8 mouse cellular contexts compared by ENCODE assay signal in the genomic region with DNA sequence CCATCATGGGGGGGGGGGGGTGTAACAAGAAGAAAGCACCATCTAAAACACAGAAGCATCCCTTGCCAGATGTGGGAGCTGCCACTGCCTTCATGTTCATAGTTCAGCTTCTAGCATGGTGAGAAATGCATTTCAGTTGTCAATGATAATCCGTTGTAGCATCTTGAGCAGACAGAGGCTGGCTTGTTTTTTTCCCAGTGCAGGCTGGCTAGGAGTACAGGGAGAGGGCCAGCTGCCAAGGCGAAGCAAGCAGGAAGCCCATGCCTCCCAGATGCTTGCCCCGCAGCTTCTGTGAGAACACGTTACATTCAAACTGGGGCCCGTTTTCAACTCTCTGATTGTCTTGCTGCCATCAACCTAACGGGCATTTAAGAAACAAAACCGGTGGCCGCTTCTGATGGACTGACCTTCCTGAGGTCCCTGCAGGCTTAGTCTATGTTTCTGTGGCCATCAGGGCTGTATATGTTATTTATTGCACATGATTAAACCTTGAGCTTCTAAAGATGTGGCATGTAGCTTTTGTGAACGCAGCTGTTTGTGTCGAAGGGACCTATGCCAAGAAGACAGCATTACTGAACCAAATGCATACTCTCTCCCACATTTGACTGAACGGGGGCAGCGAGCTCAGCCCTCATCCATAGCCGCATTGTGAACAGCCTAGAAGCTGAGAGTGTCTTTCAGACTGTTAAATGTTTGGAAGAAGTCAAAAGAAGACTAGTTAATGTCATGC. TPM values are rescaled to one million over a fixed set of nuclear protein-coding genes. Genes with fewer than 3 reads are reported as not detected.
DNase-seq lines count a peak whose midpoint lies in the region.

No protein-coding gene starts in this region.

- peak; percentile 75 to 80 for DNase-seq in cerebellum, postnatal 14 days
- no peak for DNase-seq in cerebellum, adult 11 months
- DNase-seq in right cerebral cortex, postnatal 10 days (ENCODE audit: low spot score in 2 of 2), result peak; percentile 76 to 78
- no peak for DNase-seq in right cerebral cortex, postnatal 36 days (ENCODE audit: low spot score in 2 of 2)
- DNase-seq in left cerebral cortex, postnatal 25 days (ENCODE audit: low spot score in 2 of 2), result peak; percentile 10 to 42
- DNase-seq in right cerebral cortex, postnatal 4 days, result peak; percentile 55
- DNase-seq in embryo, embryonic 10 days (ENCODE audit: low spot score), result no peak
- no peak for DNase-seq in heart, adult 8-10 months (ENCODE audit: low spot score)

- intact Hi-C loops in left cerebral cortex, postnatal 25 days (cut with DNase I), result no loop called here

RNA-seq across cellular contexts. Expression of a gene that starts 53.9 kb away (rescaled TPM):
- 10 to 100 TPM; 39.3 to 39.6 TPM for total RNA-seq in left cerebral cortex, postnatal 25 days (2021)
- total RNA-seq in heart, adult 8-10 months (2022), result 10 to 100 TPM; 71.7 to 84.5 (median 73.3) TPM

Comparison
In these comparisons a context has a peak if more than half of its experiments do, and no peak if none do; other contexts are left out.
1. DNase-seq: peak in cerebellum, postnatal 14 days (2 of 2), right cerebral cortex, postnatal 10 days (2 of 2), left cerebral cortex, postnatal 25 days (2 of 2) and right cerebral cortex, postnatal 4 days (single experiment); none in cerebellum, adult 11 months (single experiment), right cerebral cortex, postnatal 36 days (0 of 2), embryo, embryonic 10 days (single experiment) and heart, adult 8-10 months (single experiment).